Mouse (Mus musculus) testis, adult 2 months (tissue): ENCODE measurements around the gene Fam205a3. TPM values are rescaled to one million over a fixed set of nuclear protein-coding genes. Genes with fewer than 3 reads are reported as not detected.
"Not testable (repeated sequence)": the region's sequence is repeated elsewhere in the genome, so short reads cannot be mapped to it uniquely, and the experiment has no call there.

ENCODE experiments used
- H3K27ac ChIP-seq: fragments of 200-500 bp; 2 replicates; pipeline ENCODE4 v1.5.1; 2012; ENCODE audit warnings: low read depth, low read length; ENCODE audit not compliant: control insufficient read depth, insufficient read depth
- H3K27me3 ChIP-seq: fragments of 200-500 bp; 2 replicates; pipeline ENCODE4 v1.6.1; 2012; ENCODE audit warnings: mild to moderate bottlenecking, low read length, moderate library complexity; ENCODE audit not compliant: control insufficient read depth, insufficient read depth
- H3K36me3 ChIP-seq: fragments of 200-500 bp; 2 replicates; pipeline ENCODE4 v1.6.1; 2012; ENCODE audit warnings: mild to moderate bottlenecking, low read length; ENCODE audit not compliant: control insufficient read depth, insufficient read depth
- H3K4me1 ChIP-seq: fragments of 200-500 bp; 2 replicates; pipeline ENCODE4 v1.6.1; 2012; ENCODE audit warnings: low read length; ENCODE audit not compliant: control insufficient read depth, insufficient read depth
- H3K4me3 ChIP-seq: fragments of 200-500 bp; 2 replicates; pipeline ENCODE4 v1.5.1; 2012; ENCODE audit warnings: low read depth, mild to moderate bottlenecking, low read length, moderate library complexity, mixed read lengths; ENCODE audit not compliant: control insufficient read depth
- polyA plus RNA-seq: library from polyadenylated mRNA; depleted of rRNA; stranded (reverse); fragments of >200 nt; gene quantifications from 2 replicates; pipeline ENCODE4 v1.2.3, GENCODE M21; 2012; rRNA removed

Fam205a3 gene
- not detected in 2 replicates for polyA plus RNA-seq

GRCm38 (mm10) chr4:42318034-42318433, at the start of gene Fam205a3:
Gene Fam205a3, plus strand, starts transcription at chr4:42318334.
- not testable (repeated sequence) for H3K27ac ChIP-seq, H3K4me3 ChIP-seq, H3K4me1 ChIP-seq, H3K27me3 ChIP-seq, H3K36me3 ChIP-seq

GRCm38 (mm10) chr4:42293967-42294366, 24.2 kb upstream of the Fam205a3 start, which contains the start of gene Gm21953:
Gene Gm21953, plus strand, starts transcription at chr4:42294267.
- not testable (repeated sequence) for H3K4me1 ChIP-seq, H3K4me3 ChIP-seq, H3K36me3 ChIP-seq, H3K27ac ChIP-seq, H3K27me3 ChIP-seq

Other genes with a start within 250 kb of the Fam205a3 start
- gene Gm3893, start 227.1 kb upstream of the Fam205a3 start, polyA plus RNA-seq: not detected in 2 replicates
- gene Gm13304, start 203.5 kb upstream of the Fam205a3 start, polyA plus RNA-seq: 0.28 TPM in 1 of 2 replicates, not detected in the other
- gene Gm13306, start 164.9 kb upstream of the Fam205a3 start, polyA plus RNA-seq: 65.1 and 89.5 TPM in 2 replicates
- 7.8 and 8.0 TPM in 2 replicates for gene Gm13305, start 149.7 kb upstream of the Fam205a3 start, polyA plus RNA-seq
- gene Gm10600, start 77.7 kb upstream of the Fam205a3 start, polyA plus RNA-seq: not detected in 2 replicates
- gene Ccl21b, start 62.6 kb upstream of the Fam205a3 start, polyA plus RNA-seq: not detected in 2 replicates
- not detected in 2 replicates for gene Gm21953, start 24.1 kb upstream of the Fam205a3 start, polyA plus RNA-seq
- gene Gm21586, start 121.0 kb downstream of the Fam205a3 start, polyA plus RNA-seq: not detected in 2 replicates
- 4.4 and 5.1 TPM in 2 replicates for gene Gm2163, start 148.4 kb downstream of the Fam205a3 start, polyA plus RNA-seq
- gene Fam205a2, start 209.8 kb downstream of the Fam205a3 start, polyA plus RNA-seq: not detected in 2 replicates